Mouse (Mus musculus) ES-E14 (cell line): ENCODE data around the gene Fam129c. TPM values are rescaled to one million over a fixed set of nuclear protein-coding genes. Genes with fewer than 3 reads are reported as not detected.

ENCODE experiments used
- DNase-seq: peaks from one replicate; pipeline ENCODE4 v3.0.0-alpha.2; 2013; ENCODE audit warnings: low read depth, low spot score
- H3K27ac ChIP-seq: 2 replicates; pipeline ENCODE4 v1.5.1; 2012; ENCODE audit warnings: low read depth, mild to moderate bottlenecking, low read length, moderate library complexity, mixed read lengths; ENCODE audit not compliant: poor library complexity, insufficient read depth, severe bottlenecking
- H3K36me3 ChIP-seq: 2 replicates; pipeline ENCODE4 v1.6.1; 2012; ENCODE audit warnings: mild to moderate bottlenecking, low read length, moderate library complexity, mixed read lengths; ENCODE audit not compliant: control insufficient read depth, poor library complexity, insufficient read depth, severe bottlenecking
- H3K4me1 ChIP-seq, 2 experiments: fragments of 150-350 bp in 1 of 2; sonication (generic) in 1 of 2; 2 replicates each; pipeline ENCODE4 v1.6.1; 2012; ENCODE audit warnings: low read length in 2 of 2, mild to moderate bottlenecking in 1 of 2, mixed read lengths in 1 of 2; ENCODE audit not compliant: control insufficient read depth in 2 of 2, insufficient read depth in 2 of 2, poor library complexity in 1 of 2
- H3K4me3 ChIP-seq, 2 experiments: fragments of 150-350 bp in 1 of 2; sonication (generic) in 1 of 2; 2 replicates each; pipeline ENCODE4 v1.5.1; 2012; ENCODE audit warnings: low read length in 2 of 2, low read depth in 1 of 2, mild to moderate bottlenecking in 1 of 2, mixed read lengths in 1 of 2; ENCODE audit not compliant: insufficient read depth in 1 of 2, poor library complexity in 1 of 2, severe bottlenecking in 1 of 2
- H3K9ac ChIP-seq: 2 replicates; pipeline ENCODE4 v1.6.1; 2012; ENCODE audit warnings: low read depth, mild to moderate bottlenecking, low read length, mixed read lengths; ENCODE audit not compliant: poor library complexity, insufficient read depth, severe bottlenecking
- H3K9me3 ChIP-seq: fragments of 150-350 bp; sonication (generic); 2 replicates; pipeline ENCODE4 v1.6.1; 2012; ENCODE audit warnings: low read depth, mild to moderate bottlenecking, low read length; ENCODE audit not compliant: control insufficient read depth, insufficient read depth
- CHD2 ChIP-seq: IDR thresholded peaks from 2 replicates; pipeline ENCODE4 v1.6.1; 2014; ENCODE audit warnings: mild to moderate bottlenecking, low read depth, low read length, inconsistent platforms
- HCFC1 ChIP-seq: IDR thresholded peaks from 2 replicates; pipeline ENCODE4 v1.6.1; 2012; ENCODE audit warnings: low read length, inconsistent platforms, borderline replicate concordance; ENCODE audit not compliant: insufficient read depth
- MAFK ChIP-seq: IDR thresholded peaks from 2 replicates; pipeline ENCODE4 v1.6.1; 2014; ENCODE audit warnings: mild to moderate bottlenecking, low read depth, low read length, inconsistent platforms; ENCODE audit not compliant: insufficient read depth
- ZC3H11A ChIP-seq: IDR thresholded peaks from 2 replicates; pipeline ENCODE4 v1.6.1; 2012; ENCODE audit warnings: low read depth, mild to moderate bottlenecking, inconsistent platforms, low read length, borderline replicate concordance
- ZNF384 ChIP-seq: IDR thresholded peaks from 2 replicates; pipeline ENCODE4 v1.6.1; 2012; ENCODE audit warnings: low read depth, low read length, inconsistent platforms
- in situ Hi-C, 2 experiments: fragments of 600-800 bp; cut with MboI; formaldehyde crosslinking; loops; one replicate each; pipeline ENCODE4 v1.15.1; 2025; ENCODE audit warnings: low sequenced_read_pairs in 2 of 2, inconsistent platforms in 1 of 2; ENCODE audit not compliant: unreplicated experiment in 2 of 2
- total RNA-seq: library from RNA; depleted of rRNA; stranded (reverse); fragments of 300-350 nt; gene quantifications from 2 replicates; pipeline ENCODE4 v1.2.3, GENCODE M21; 2012

The Fam129c gene
- total RNA-seq, 1 experiment = 9.0 TPM

GRCm38 (mm10) chr8:71592374-71593170, 4.9 kb upstream of the Fam129c start:
- in situ Hi-C loops = no loop called here
- Histone ChIP-seq H3K9me3 (no peaks in the 10 kb centered on the region), H3K4me1 (peaks cover 0 to 10% of the 10 kb centered on the region in 2 experiments; a peak in 1 of 4 replicates), H3K27ac (peak overlapping the region; percentile 68), H3K36me3 (peaks cover 4% of the 10 kb centered on the region; the same call in 1 of the 2 replicates), H3K9ac (peak overlapping the region; percentile 90), H3K4me3 (peak overlapping the region; percentile 82 to 86)
- TF ChIP-seq ZNF384 (no peak), MAFK (no peak), ZC3H11A (no peak), CHD2 (no peak), HCFC1 (no peak)
- DNase-seq = no peak

GRCm38 (mm10) chr8:71593556-71594323, 3.7 kb upstream of the Fam129c start:
- no peak for DNase-seq
- Histone ChIP-seq H3K9ac (no peak overlapping the region), H3K4me3 (no peak overlapping the region)

GRCm38 (mm10) chr8:71594324-71594722, 3.1 kb upstream of the Fam129c start:
- H3K36me3 ChIP-seq = peaks cover 4% of the 10 kb centered on the region; the same call in 1 of the 2 replicates
- TF ChIP-seq ZNF384 (0 out of 2 replicates have a peak, but pooled peaks have one; percentile 39), CHD2 (no peak), ZC3H11A (no peak), MAFK (peak; percentile 77)
- no peaks in the 10 kb centered on the region for H3K9me3 ChIP-seq
- H3K4me1 ChIP-seq = peaks cover 0 to 10% of the 10 kb centered on the region in 2 experiments; a peak in 1 of 4 replicates
- H3K9ac ChIP-seq = no peak overlapping the region
- DNase-seq = no peak
- no peak overlapping the region for H3K27ac ChIP-seq
- H3K4me3 ChIP-seq = no peak overlapping the region
- in situ Hi-C loops = no loop called here

More at GRCm38 (mm10) chr8:71593556-71594323, 3.7 kb upstream of the Fam129c start:
- TF ChIP-seq ZC3H11A = no peak
- TF ChIP-seq HCFC1 = no peak
- no peak for TF ChIP-seq CHD2
- no peak for TF ChIP-seq MAFK
- TF ChIP-seq ZNF384 = no peak
- Histone ChIP-seq H3K4me1 (peaks cover 0 to 10% of the 10 kb centered on the region in 2 experiments; a peak in 1 of 4 replicates), H3K9me3 (no peaks in the 10 kb centered on the region), H3K27ac (no peak overlapping the region), H3K36me3 (peaks cover 4% of the 10 kb centered on the region; the same call in 1 of the 2 replicates)
- in situ Hi-C loops = no loop called here

- Histone ChIP-seq H3K4me3 (no peak overlapping the region), H3K27ac (no peak overlapping the region), H3K36me3 (peaks cover 9% of the 10 kb centered on the region; the same call in 1 of the 2 replicates), H3K9ac (peak overlapping the region; percentile 28; the same call in 1 of the 2 replicates), H3K9me3 (no peaks in the 10 kb centered on the region), H3K4me1 (peaks cover 0 to 9% of the 10 kb centered on the region in 2 experiments; a peak in 1 of 4 replicates)
- 0 out of 2 replicates have a peak, but pooled peaks have one; percentile 23 for TF ChIP-seq ZC3H11A
- TF ChIP-seq CHD2 = no peak
- 0 out of 2 replicates have a peak, but pooled peaks have one; percentile 37 for TF ChIP-seq HCFC1
- no peak for DNase-seq
- in situ Hi-C loops = no loop called here
Observed at GRCm38 (mm10) chr8:71595862-71596261, 1.6 kb upstream of the Fam129c start.
